Comparison of ENCODE assay signal across 19 mouse cellular contexts in the genomic region with DNA sequence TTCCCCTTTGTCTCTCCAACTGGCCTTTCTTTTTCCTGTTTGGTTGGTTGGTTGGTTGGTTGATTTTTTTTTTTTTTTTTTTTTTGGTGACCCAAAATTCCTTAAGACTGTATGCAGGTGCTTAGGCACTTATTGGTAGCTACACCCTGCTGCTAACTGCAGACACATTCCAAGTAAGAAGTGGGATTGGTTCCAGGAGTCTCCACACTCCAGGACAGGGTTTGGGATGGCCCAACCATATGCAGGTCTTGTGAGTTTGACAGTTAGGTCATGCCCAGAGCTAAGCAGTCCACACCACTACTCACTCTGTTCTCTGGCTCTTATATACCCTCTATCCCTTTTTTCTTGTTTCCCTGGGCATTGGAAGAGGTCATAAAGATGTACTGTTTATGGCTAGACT.
DNase-seq lines count a peak whose midpoint lies in the region; ATAC-seq and TF ChIP-seq lines count a peak whose summit lies in the region.
"Had no signal": no experiment of that assay in that cellular context is flagged by ENCODE, and none has a peak within 500 bp of the region (broad histone marks: within the 10 kb centered on the region; RNA-seq: fewer than 3 reads in every experiment).

No protein-coding gene starts in this region.

- TF ChIP-seq EP300 in lung, postnatal 0 days (IDR thresholded peaks at IDR 0.05) = no peak
- no peak for TF ChIP-seq EP300 in heart, adult 2 months (IDR thresholded peaks at IDR 0.05; ENCODE audit: insufficient read depth, low read depth, low read length)

- TF ChIP-seq CTCF in lung, postnatal 0 days (IDR thresholded peaks at IDR 0.05) = no peak
- TF ChIP-seq CTCF in heart, adult 2 months (IDR thresholded peaks at IDR 0.05) = no peak
- TF ChIP-seq CTCF in layer of hippocampus, adult 2 months (conservative IDR thresholded peaks at IDR 0.05) = no peak

- TF ChIP-seq POLR2A in heart, adult 2 months (IDR thresholded peaks at IDR 0.05; ENCODE audit: insufficient read depth, low read depth, low read length) = no peak

- ATAC-seq in cerebellum, adult (ENCODE audit: insufficient number of reproducible peaks, low FRiP score, low TSS enrichment) = peak; percentile 64; the same call in 1 of the 2 replicates
- ATAC-seq in lung, postnatal 0 days = no peak
- ATAC-seq: activated CD4-positive, CD25-positive, alpha-beta regulatory T cell, adult 4 months; forebrain, embryonic 13.5 days; forebrain, embryonic 16.5 days had no signal

- intact Hi-C loops in heart, adult 2 months (cut with DNase I) = no loop called here

- DNase-seq in cerebellum, postnatal 4 days (ENCODE audit: low spot score in 2 of 2) = no peak
- DNase-seq in cerebellum, adult 8-10 months = peak; percentile 11
- DNase-seq in cerebellum, postnatal 10 days = peak; percentile 17 to 43
- no peak for DNase-seq in lung, postnatal 0 days (ENCODE audit: low spot score)
- no peak for DNase-seq in neural tube, embryonic 10.5 days (ENCODE audit: extremely low spot score, low spot score)
- DNase-seq in heart, adult 2 months = no peak
- no peak for DNase-seq in layer of hippocampus, adult 2 months (ENCODE audit: low spot score in 2 of 2)
- DNase-seq: adrenal gland, adult 8-10 months; adrenal gland, postnatal 36 days; gastrocnemius, postnatal 10 days; gastrocnemius, postnatal 36 days had no signal

- H3K27ac ChIP-seq in lung, postnatal 0 days (ENCODE audit: low read length) = no peak overlapping the region
- H3K27ac ChIP-seq in heart, adult 2 months = no peak overlapping the region
- no peak overlapping the region for H3K27ac ChIP-seq in layer of hippocampus, adult 2 months
- H3K27ac ChIP-seq: forebrain, embryonic 10.5 days; forebrain, embryonic 13.5 days; hindbrain, embryonic 12.5 days; hindbrain, embryonic 15.5 days had no signal

- H3K4me2 ChIP-seq in lung, postnatal 0 days (replicated peaks; ENCODE audit: low read depth, low read length) = no peak overlapping the region
- H3K4me2 ChIP-seq: forebrain, embryonic 13.5 days; heart, embryonic 11.5 days; hindbrain, embryonic 12.5 days; hindbrain, embryonic 15.5 days had no signal

- H3K9ac ChIP-seq in lung, postnatal 0 days (replicated peaks; ENCODE audit: low read depth) = no peak overlapping the region
- H3K9ac ChIP-seq in heart, adult 2 months (ENCODE audit: low read depth, low read length) = no peak overlapping the region
- H3K9ac ChIP-seq: forebrain, embryonic 13.5 days; hindbrain, embryonic 12.5 days; hindbrain, embryonic 15.5 days had no signal

- H3K36me3 ChIP-seq in lung, postnatal 0 days (ENCODE audit: insufficient read depth, low read length) = no peaks in the 10 kb centered on the region
- no peaks in the 10 kb centered on the region for H3K36me3 ChIP-seq in heart, adult 2 months (ENCODE audit: control insufficient read depth, insufficient read depth, low read length)
- H3K36me3 ChIP-seq: hindbrain, embryonic 12.5 days; hindbrain, embryonic 15.5 days had no signal

- no peaks in the 10 kb centered on the region for H3K27me3 ChIP-seq in lung, postnatal 0 days (replicated peaks; ENCODE audit: insufficient read depth, low read length)
- H3K27me3 ChIP-seq in heart, adult 2 months (ENCODE audit: control insufficient read depth, insufficient read depth, low read length) = no peaks in the 10 kb centered on the region
- H3K27me3 ChIP-seq: forebrain, embryonic 13.5 days; hindbrain, embryonic 12.5 days; hindbrain, embryonic 15.5 days had no signal

- H3K79me2 ChIP-seq in heart, adult 2 months (replicated peaks; ENCODE audit: control insufficient read depth, insufficient read depth, low read length) = no peaks in the 10 kb centered on the region

- no peaks in the 10 kb centered on the region for H3K9me3 ChIP-seq in lung, postnatal 0 days (ENCODE audit: low read length)
- H3K9me3 ChIP-seq: forebrain, embryonic 10.5 days; forebrain, embryonic 13.5 days; hindbrain, embryonic 12.5 days; hindbrain, embryonic 15.5 days had no signal

- H3K4me3 ChIP-seq in lung, postnatal 0 days (ENCODE audit: low read depth, low read length) = no peak overlapping the region
- no peak overlapping the region for H3K4me3 ChIP-seq in heart, adult 2 months
- H3K4me3 ChIP-seq in layer of hippocampus, adult 2 months = no peak overlapping the region
- H3K4me3 ChIP-seq: forebrain, embryonic 10.5 days; forebrain, embryonic 13.5 days; hindbrain, embryonic 12.5 days; hindbrain, embryonic 15.5 days had no signal

- no peaks in the 10 kb centered on the region for H3K4me1 ChIP-seq in lung, postnatal 0 days (ENCODE audit: insufficient read depth, low read depth, low read length)
- no peaks in the 10 kb centered on the region for H3K4me1 ChIP-seq in heart, adult 2 months (ENCODE audit: control insufficient read depth, insufficient read depth, low read length)
- H3K4me1 ChIP-seq: forebrain, embryonic 13.5 days; hindbrain, embryonic 12.5 days; hindbrain, embryonic 15.5 days had no signal

Comparison
In these comparisons a context has a peak if more than half of its experiments do, and no peak if none do; other contexts are left out.
1. DNase-seq: peak in cerebellum, adult 8-10 months (single experiment) and cerebellum, postnatal 10 days (2 of 2); none in cerebellum, postnatal 4 days (0 of 2), lung, postnatal 0 days (single experiment), neural tube, embryonic 10.5 days (single experiment), heart, adult 2 months (0 of 2) and layer of hippocampus, adult 2 months (0 of 2).